Mouse (Mus musculus): Measurements from ENCODE around the gene Usp21.

DNA sequence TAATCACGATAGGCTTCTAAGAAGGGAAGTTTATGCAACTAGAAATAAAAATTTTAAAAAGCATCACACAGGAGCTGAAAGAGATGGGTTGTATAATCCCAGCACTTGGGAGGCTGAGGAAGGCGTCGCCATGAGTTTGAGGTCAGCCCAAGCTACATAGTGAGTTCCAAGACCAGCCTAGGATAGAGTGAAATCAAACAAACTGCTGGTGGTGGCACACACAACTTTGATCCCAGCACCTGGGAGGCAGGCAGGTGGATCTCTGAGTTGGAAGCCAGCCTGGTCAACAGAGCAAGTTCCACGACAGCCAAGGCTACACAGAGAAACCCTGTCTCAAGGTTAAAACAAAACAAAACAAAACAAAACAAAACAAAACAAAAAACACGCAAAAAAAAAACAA lies 55.4 kb downstream of the Usp21 start:
- TF ChIP-seq EP300 (IDR thresholded peaks at IDR 0.05; ENCODE audit: low read depth) (no peak), CTCF (IDR thresholded peaks at IDR 0.05; ENCODE audit: low read depth) (no peak)
